Mouse (Mus musculus) limb, embryonic 12.5 days (tissue): Measurements from ENCODE around the gene Sult5a1. TPM values are rescaled to one million over a fixed set of nuclear protein-coding genes. Genes with fewer than 3 reads are reported as not detected.

ENCODE experiments used
- ATAC-seq: fragments of 200-750 bp; cut with Nextera tagmentation; 2 replicates; pipeline ENCODE4 v1.8.0; 2017; ENCODE audit warnings: low read depth, moderate TSS enrichment; ENCODE audit not compliant: insufficient number of reproducible peaks, insufficient read depth, low FRiP score, low TSS enrichment
- H3K27ac ChIP-seq: fragments of 300-500 bp; sonication (generic); 2 replicates; pipeline ENCODE4 v1.5.1; 2016; ENCODE audit warnings: mild to moderate bottlenecking, moderate library complexity
- H3K27me3 ChIP-seq: fragments of 300-500 bp; sonication (generic); 2 replicates; pipeline ENCODE4 v1.6.1; 2016; ENCODE audit warnings: mild to moderate bottlenecking, moderate library complexity
- H3K36me3 ChIP-seq: fragments of 300-500 bp; sonication (generic); 2 replicates; pipeline ENCODE4 v1.6.1; 2016; ENCODE audit warnings: mild to moderate bottlenecking, moderate library complexity
- H3K4me1 ChIP-seq: fragments of 300-500 bp; sonication (generic); replicated peaks from 2 replicates; pipeline ENCODE4 v1.6.1; 2016
- H3K4me2 ChIP-seq: fragments of 300-500 bp; sonication (generic); 2 replicates; pipeline ENCODE4 v1.6.1; 2016; ENCODE audit warnings: mild to moderate bottlenecking, moderate library complexity
- H3K4me3 ChIP-seq: fragments of 300-500 bp; sonication (generic); replicated peaks from 2 replicates; pipeline ENCODE4 v1.5.1; 2016; ENCODE audit warnings: mild to moderate bottlenecking
- H3K9ac ChIP-seq: fragments of 300-500 bp; sonication (generic); replicated peaks from 2 replicates; pipeline ENCODE4 v1.6.1; 2016; ENCODE audit warnings: mild to moderate bottlenecking, moderate library complexity
- H3K9me3 ChIP-seq: fragments of 300-500 bp; sonication (generic); 2 replicates; pipeline ENCODE4 v1.6.1; 2016; ENCODE audit warnings: mild to moderate bottlenecking, moderate library complexity
- WGBS: fragments of 180-500 bp; shearing (Covaris S2); methylation state at CpG from one replicate; pipeline ENCODE4 v1.1.7; 2016; 5-methylcytosine and 5-hydroxymethylcytosine counted together
- polyA plus RNA-seq: library from polyadenylated mRNA; unstranded; fragments of >200 nt; fragmentation: Nextera tagmentation; extraction: Ambion mirVana; gene quantifications from 2 replicates; pipeline ENCODE4 v1.2.1, GENCODE M21; 2016

Sult5a1 gene
- polyA plus RNA-seq, 1 experiment from 2014 or later, result 15.9 TPM

DNA sequence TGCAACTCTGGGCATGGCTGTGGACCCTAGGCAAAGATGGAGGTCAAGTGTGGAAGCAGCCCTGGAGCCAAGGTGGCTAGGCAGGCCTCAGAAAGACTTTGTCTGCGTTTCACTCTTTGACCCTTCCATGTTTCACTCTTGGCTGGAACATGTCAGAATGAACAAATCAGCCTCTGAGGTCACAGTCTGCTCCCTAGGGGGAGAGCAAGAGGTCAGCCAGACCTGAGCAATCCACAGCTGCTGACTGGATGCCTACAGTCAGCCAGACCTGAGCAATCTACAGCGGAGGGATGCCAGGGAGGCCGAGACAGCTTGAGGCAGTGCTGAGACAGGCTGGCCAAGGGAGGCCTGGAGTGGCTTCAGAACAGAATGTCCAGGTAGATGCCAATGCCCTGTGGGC, 23.3 kb upstream of the Sult5a1 start:
- no peak overlapping the region for H3K4me3 ChIP-seq
- peaks cover 15% of the 10 kb centered on the region for H3K4me1 ChIP-seq
- peaks cover 26% of the 10 kb centered on the region for H3K9me3 ChIP-seq
- H3K9ac ChIP-seq, result no peak overlapping the region
- H3K36me3 ChIP-seq, result no peaks in the 10 kb centered on the region
- no peak overlapping the region for H3K27ac ChIP-seq
- no peak overlapping the region for H3K4me2 ChIP-seq
- ATAC-seq, result no peak
- H3K27me3 ChIP-seq, result no peaks in the 10 kb centered on the region
- 51% methylated on average over 3 of the region's 3 CpGs for WGBS

GRCm38 (mm10) chr8:123156070-123156773, 1.9 kb downstream of the Sult5a1 start:
- Histone ChIP-seq H3K9ac (no peak overlapping the region), H3K4me2 (no peak overlapping the region)

GRCm38 (mm10) chr8:123155177-123155576, 2.9 kb downstream of the Sult5a1 start:
- H3K4me1 ChIP-seq, result peaks cover 24% of the 10 kb centered on the region
- no peak overlapping the region for H3K9ac ChIP-seq
- WGBS, result 81% methylated on average over 5 of the region's 5 CpGs
- no peaks in the 10 kb centered on the region for H3K9me3 ChIP-seq
- H3K4me2 ChIP-seq, result no peak overlapping the region
- no peak overlapping the region for H3K4me3 ChIP-seq
- no peaks in the 10 kb centered on the region for H3K36me3 ChIP-seq
- H3K27me3 ChIP-seq, result no peaks in the 10 kb centered on the region
- H3K27ac ChIP-seq, result no peak overlapping the region
- no peak for ATAC-seq

More at GRCm38 (mm10) chr8:123156070-123156773, 1.9 kb downstream of the Sult5a1 start:
- 0 out of 2 replicates have a peak, but pooled peaks have one; percentile 52 for ATAC-seq
- no peak overlapping the region for H3K4me3 ChIP-seq
- no peaks in the 10 kb centered on the region for H3K27me3 ChIP-seq
- H3K27ac ChIP-seq, result no peak overlapping the region; the same call in 1 of the 2 replicates
- H3K9me3 ChIP-seq, result no peaks in the 10 kb centered on the region
- no peaks in the 10 kb centered on the region for H3K36me3 ChIP-seq
- 78% methylated on average over 9 of the region's 9 CpGs for WGBS
- peaks cover 24% of the 10 kb centered on the region for H3K4me1 ChIP-seq

- no peak overlapping the region for H3K4me2 ChIP-seq
- no peaks in the 10 kb centered on the region for H3K36me3 ChIP-seq
- H3K4me1 ChIP-seq, result no peaks in the 10 kb centered on the region
- H3K9ac ChIP-seq, result no peak overlapping the region
- no peak for ATAC-seq
- H3K9me3 ChIP-seq, result no peaks in the 10 kb centered on the region
- no peak overlapping the region for H3K4me3 ChIP-seq
- H3K27me3 ChIP-seq, result no peaks in the 10 kb centered on the region
- no peak overlapping the region for H3K27ac ChIP-seq
- WGBS, result 77% methylated on average over 9 of the region's 9 CpGs
These were observed 7.4 kb downstream of the Sult5a1 start for GRCm38 (mm10) chr8:123150737-123151171.

DNA sequence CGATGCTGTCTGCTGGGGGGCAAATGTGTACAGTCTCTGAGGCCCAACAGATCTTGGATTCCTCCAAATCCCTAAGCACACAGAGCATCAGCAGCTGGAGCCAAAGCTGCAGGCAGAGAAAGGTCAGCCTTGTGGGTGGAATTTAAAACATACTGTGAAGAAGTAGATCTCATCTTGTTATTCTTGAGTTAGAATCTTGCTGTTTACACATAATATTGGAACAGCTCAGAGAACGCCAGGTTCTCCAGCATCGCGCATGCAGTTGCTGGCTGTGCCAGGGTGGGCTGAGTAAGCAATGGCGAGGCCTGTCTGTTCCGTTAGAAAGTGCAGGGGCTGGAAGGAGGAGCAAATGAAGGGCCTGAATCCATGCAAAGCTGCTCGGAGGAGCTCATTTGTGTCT, 11.7 kb downstream of the Sult5a1 start:
- no peak for ATAC-seq
- Histone ChIP-seq H3K4me2 (no peak overlapping the region), H3K4me1 (0 out of 2 replicates have a peak, but pooled peaks cover 3% of the 10 kb centered on the region), H3K4me3 (no peak overlapping the region), H3K36me3 (no peaks in the 10 kb centered on the region), H3K27me3 (no peaks in the 10 kb centered on the region), H3K9ac (no peak overlapping the region), H3K9me3 (no peaks in the 10 kb centered on the region), H3K27ac (no peak overlapping the region)
- WGBS, result 84% methylated on average over 7 of the region's 7 CpGs

DNA sequence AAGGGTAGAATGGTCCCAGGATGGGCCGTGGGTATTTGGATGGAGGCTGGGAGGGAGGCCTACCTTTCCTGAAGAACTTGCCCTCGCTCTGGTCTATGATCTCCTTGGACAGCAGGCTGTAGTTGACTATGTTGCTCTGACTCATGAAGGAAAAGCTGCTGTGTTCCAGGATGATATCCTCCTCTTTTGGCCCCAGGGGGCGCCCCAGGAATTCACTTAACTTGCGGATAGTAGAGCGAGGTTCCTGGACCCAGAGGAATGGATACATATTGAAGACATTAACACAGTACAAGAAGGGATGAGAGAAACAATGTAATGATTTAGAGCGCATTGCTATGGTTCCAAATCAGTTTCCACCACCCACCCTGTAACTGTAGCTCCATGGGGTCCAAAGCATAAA, 12.8 kb downstream of the Sult5a1 start:
- Histone ChIP-seq H3K9me3 (no peaks in the 10 kb centered on the region), H3K27me3 (no peaks in the 10 kb centered on the region), H3K36me3 (no peaks in the 10 kb centered on the region), H3K9ac (no peak overlapping the region), H3K4me3 (no peak overlapping the region), H3K27ac (no peak overlapping the region), H3K4me2 (no peak overlapping the region), H3K4me1 (0 out of 2 replicates have a peak, but pooled peaks cover 3% of the 10 kb centered on the region)
- 55% methylated on average over 6 of the region's 6 CpGs for WGBS
- ATAC-seq, result no peak

DNA sequence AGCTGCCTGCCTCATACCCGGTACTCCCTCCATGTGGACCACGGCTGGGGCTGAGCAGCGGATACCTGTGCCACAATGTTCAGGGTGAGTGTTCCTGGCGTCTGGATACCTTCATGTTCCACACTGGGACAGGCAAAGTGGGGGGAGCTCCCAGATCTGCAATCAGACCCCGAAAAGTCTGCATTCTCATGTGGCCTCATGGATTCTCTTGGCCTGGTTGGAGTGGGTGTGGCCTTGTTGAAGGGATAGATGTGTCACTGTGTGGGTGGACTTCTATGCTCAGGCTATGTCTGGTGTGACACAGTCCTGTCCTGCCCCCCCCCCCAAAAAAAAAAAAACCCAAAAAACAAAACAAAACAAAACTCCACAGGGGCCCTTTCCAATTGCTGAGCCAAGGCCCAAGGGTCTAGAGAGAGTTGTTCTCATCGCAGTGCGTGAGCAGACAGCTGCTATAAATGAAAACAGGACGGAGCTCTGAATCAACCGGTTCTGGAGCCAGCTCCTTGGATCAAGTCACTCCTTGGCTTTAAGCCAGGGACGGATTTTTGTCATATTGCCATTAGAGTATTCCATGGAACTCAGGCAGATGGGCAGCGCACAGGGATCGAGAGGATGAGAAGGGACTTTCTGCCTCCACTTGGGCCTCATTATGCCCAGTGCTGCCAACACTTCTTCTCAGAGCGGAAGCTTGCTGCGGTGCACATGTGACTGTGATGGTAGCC, 16.2 kb downstream of the Sult5a1 start:
- Histone ChIP-seq H3K27ac (no peak overlapping the region), H3K27me3 (no peaks in the 10 kb centered on the region), H3K4me1 (peaks cover 18% of the 10 kb centered on the region), H3K4me3 (no peak overlapping the region), H3K4me2 (no peak overlapping the region), H3K36me3 (no peaks in the 10 kb centered on the region), H3K9me3 (no peaks in the 10 kb centered on the region), H3K9ac (no peak overlapping the region)
- ATAC-seq, result no peak
- WGBS, result 84% methylated on average over 14 of the region's 14 CpGs

- Histone ChIP-seq H3K27me3 (no peaks in the 10 kb centered on the region), H3K4me1 (peaks cover 18% of the 10 kb centered on the region), H3K27ac (peak overlapping the region; percentile 87; the same call in 1 of the 2 replicates), H3K9me3 (no peaks in the 10 kb centered on the region), H3K9ac (no peak overlapping the region), H3K4me2 (no peak overlapping the region), H3K36me3 (no peaks in the 10 kb centered on the region), H3K4me3 (no peak overlapping the region)
- no peak for ATAC-seq
- 44% methylated on average over 4 of the region's 4 CpGs for WGBS
These were observed 19.4 kb downstream of the Sult5a1 start for GRCm38 (mm10) chr8:123138741-123139140.

- no peaks in the 10 kb centered on the region for H3K27me3 ChIP-seq
- peak overlapping the region; percentile 87 for H3K27ac ChIP-seq
- H3K4me1 ChIP-seq, result peaks cover 18% of the 10 kb centered on the region
- H3K9me3 ChIP-seq, result 0 out of 2 replicates have a peak, but pooled peaks cover 3% of the 10 kb centered on the region
- WGBS, result 4% methylated on average over 2 of the region's 2 CpGs
- no peak overlapping the region for H3K4me2 ChIP-seq
- H3K9ac ChIP-seq, result 0 out of 2 replicates have a peak overlapping the region, but pooled peaks have one; percentile 6
- ATAC-seq, result peak; percentile 96
- no peaks in the 10 kb centered on the region for H3K36me3 ChIP-seq
- no peak overlapping the region for H3K4me3 ChIP-seq
These were observed 20.5 kb downstream of the Sult5a1 start for GRCm38 (mm10) chr8:123137645-123138077.

GRCm38 (mm10) chr8:123136287-123136686, 21.8 kb downstream of the Sult5a1 start:
- H3K4me1 ChIP-seq, result peaks cover 15% of the 10 kb centered on the region
- H3K4me2 ChIP-seq, result no peak overlapping the region
- no peak overlapping the region for H3K27ac ChIP-seq
- no peak for ATAC-seq
- no peaks in the 10 kb centered on the region for H3K27me3 ChIP-seq
- H3K9ac ChIP-seq, result no peak overlapping the region
- H3K36me3 ChIP-seq, result no peaks in the 10 kb centered on the region
- 0 out of 2 replicates have a peak, but pooled peaks cover 3% of the 10 kb centered on the region for H3K9me3 ChIP-seq
- whole genome bisulfite sequencing, result 79% methylated on average over 9 of the region's 9 CpGs
- H3K4me3 ChIP-seq, result no peak overlapping the region

- no peak overlapping the region for H3K27ac ChIP-seq
- H3K36me3 ChIP-seq, result no peaks in the 10 kb centered on the region
- H3K4me3 ChIP-seq, result no peak overlapping the region
- 0 out of 2 replicates have a peak, but pooled peaks cover 3% of the 10 kb centered on the region for H3K9me3 ChIP-seq
- 54% methylated on average over 9 of the region's 9 CpGs for WGBS
- H3K9ac ChIP-seq, result no peak overlapping the region
- H3K4me2 ChIP-seq, result no peak overlapping the region
- no peaks in the 10 kb centered on the region for H3K27me3 ChIP-seq
- peaks cover 15% of the 10 kb centered on the region for H3K4me1 ChIP-seq
- ATAC-seq, result no peak
These were observed 22.3 kb downstream of the Sult5a1 start for GRCm38 (mm10) chr8:123135806-123136205.
